Mouse (Mus musculus) frontal cortex, adult 2 months (tissue): ENCODE data around the gene Tmem174. TPM values are rescaled to one million over a fixed set of nuclear protein-coding genes. Genes with fewer than 3 reads are reported as not detected.

Experiments used
- DNase-seq, 2 experiments: peaks; one replicate each; pipeline ENCODE4 v3.0.0; 2022; ENCODE audit warnings: low spot score in 1 of 2; ENCODE audit errors: extremely low spot score in 1 of 2
- polyA plus RNA-seq: library from polyadenylated mRNA; depleted of rRNA; stranded (reverse); fragments of >200 nt; gene quantifications from 2 replicates; pipeline ENCODE4 v1.2.3, GENCODE M21; 2012

Tmem174 gene
- polyA plus RNA-seq, 1 experiment = 0.04 TPM

GRCm38 (mm10) chr13:98633641-98634484 lies 3.3 kb downstream of the Tmem174 start:
- DNase-seq = peak in 1 of 2 experiments; percentile 57

GRCm38 (mm10) chr13:98632306-98632942 lies 4.8 kb downstream of the Tmem174 start:
- peak in 1 of 2 experiments; percentile 37 for DNase-seq

- no peak for DNase-seq
Measured at GRCm38 (mm10) chr13:98631105-98631838, 5.9 kb downstream of the Tmem174 start.

- DNase-seq = no peak
Measured at GRCm38 (mm10) chr13:98626736-98627135, 10.5 kb downstream of the Tmem174 start.

DNA sequence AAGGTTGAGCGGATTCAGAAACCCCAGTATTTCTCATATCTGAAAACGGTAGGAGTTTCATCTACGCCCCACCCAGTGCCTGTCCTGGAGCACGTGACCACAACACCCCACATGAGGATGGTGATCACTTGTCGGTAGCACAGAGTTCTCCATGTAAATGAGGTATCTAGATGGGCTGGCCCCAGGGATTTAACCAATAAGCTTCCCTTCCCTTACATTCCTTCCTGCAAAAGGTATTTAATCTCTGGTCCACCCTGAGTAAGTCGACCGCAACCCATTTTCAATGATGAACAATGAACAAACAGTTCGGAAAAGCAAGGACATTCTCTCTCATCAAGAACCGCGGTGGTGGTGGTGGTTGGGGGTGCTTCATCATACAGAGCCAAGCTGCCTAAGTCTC lies 12.7 kb downstream of the Tmem174 start:
- DNase-seq = no peak

DNA sequence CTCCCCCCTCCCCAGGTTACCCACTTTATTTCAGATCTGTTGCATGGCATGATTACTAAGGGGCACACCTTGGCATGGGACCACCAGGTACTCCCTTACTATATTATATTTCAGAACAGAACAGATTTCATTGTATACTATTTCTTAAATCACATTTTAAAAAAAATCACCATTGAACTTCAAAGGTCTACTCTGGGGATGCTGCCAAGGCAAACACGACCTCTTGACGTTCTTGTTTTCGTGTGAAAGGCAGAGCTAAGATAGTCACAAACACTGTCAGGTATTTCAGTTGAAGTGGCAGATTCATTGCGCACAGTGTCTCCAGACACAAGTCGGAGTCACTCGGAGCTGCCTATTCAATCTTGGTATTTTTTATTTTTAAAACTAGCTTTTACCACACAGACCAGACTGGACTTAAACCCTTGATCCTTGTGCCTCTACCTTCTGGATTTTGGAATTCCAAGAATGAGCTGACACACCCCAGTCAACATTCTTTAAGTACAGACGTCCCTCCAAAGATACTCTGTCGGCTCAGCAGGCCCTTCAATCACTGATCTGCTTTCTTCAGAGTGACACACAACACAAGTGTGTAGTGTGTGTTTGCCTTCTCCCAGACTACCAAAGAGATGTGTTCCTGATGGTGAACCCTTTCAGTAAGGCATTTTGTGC lies 14.2 kb downstream of the Tmem174 start:
- no peak for DNase-seq

DNA sequence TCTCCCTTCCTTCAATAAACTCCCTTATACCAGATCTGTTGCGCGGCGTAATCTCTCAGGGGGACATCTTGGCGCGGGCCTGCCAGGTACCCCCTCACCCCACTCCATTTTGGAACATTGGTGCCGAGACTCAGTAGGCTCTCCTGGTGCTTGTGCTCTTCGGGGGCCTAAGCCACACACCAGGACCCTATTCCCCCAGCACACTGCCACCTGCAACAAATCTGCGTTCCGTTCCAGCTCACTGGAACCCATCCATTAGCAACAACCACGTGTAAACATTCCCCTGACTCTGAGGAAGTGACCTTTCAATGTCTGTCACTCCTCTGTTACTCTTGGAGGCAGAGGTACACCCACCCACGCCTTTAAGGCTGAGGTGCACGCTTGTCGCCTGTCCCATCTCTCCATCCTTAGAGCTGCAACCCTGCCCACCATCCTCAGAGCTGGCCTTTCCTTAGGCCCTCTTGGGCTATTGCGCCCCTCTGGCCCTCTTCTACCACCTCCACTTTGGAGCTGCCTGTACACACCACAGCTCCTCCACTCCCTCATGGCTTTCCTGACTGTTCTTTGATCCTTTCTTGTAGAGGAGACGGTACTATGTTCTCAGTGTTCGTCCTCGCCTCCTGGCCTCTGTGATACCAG lies 19.7 kb downstream of the Tmem174 start:
- no peak for DNase-seq

DNA sequence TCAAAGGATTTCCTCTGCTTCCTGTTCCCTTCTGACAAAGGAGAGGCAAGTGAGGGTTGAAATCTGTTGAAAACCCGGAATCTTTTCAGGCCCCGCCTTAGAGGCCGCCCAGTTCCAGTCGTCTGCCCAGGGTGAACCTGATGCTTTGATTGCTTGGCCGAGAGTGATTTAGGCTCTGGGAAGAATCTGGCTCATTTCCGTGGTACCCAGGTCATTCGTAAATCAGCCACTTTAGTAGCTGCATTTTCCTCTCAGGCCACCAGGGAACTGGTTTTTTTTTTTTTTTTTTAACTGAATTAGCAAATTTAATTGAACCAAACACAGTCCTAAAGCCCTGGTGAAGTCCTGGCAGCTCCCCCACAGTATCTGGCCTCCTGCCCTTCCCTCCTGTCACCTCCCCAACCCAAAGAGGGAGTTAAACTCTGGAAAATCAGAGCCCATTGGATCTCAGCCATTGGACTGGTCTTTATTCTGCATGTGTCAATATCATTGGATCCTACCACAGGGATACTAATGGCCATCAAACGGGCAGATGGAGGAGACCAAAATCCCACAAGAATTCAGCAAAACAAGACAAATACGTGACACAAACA lies 29.2 kb downstream of the Tmem174 start:
- DNase-seq = no peak

DNA sequence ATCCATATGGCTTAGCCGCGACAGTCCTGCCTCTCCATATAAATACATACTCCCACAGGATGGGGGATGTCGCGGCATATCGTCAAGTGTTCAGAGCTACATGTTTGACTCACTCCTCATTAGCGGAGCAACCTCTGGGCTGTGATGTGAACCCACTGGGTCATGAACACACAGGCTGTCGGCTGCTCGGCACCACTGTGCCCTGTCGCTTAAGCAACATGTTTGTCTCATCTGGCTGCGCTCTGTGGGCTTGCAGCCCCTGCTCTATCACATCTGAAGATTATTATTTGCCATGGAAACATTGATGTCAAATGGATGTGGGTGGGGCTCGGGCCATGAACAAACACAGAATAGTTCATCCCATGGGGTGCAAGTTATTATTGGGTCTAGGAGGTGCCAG lies 33.4 kb downstream of the Tmem174 start:
- no peak for DNase-seq

GRCm38 (mm10) chr13:98596746-98597145 lies 40.5 kb downstream of the Tmem174 start:
- peak in 1 of 2 experiments; percentile 40 for DNase-seq

- no peak for DNase-seq
Measured at GRCm38 (mm10) chr13:98594726-98595141, 42.5 kb downstream of the Tmem174 start.

DNA sequence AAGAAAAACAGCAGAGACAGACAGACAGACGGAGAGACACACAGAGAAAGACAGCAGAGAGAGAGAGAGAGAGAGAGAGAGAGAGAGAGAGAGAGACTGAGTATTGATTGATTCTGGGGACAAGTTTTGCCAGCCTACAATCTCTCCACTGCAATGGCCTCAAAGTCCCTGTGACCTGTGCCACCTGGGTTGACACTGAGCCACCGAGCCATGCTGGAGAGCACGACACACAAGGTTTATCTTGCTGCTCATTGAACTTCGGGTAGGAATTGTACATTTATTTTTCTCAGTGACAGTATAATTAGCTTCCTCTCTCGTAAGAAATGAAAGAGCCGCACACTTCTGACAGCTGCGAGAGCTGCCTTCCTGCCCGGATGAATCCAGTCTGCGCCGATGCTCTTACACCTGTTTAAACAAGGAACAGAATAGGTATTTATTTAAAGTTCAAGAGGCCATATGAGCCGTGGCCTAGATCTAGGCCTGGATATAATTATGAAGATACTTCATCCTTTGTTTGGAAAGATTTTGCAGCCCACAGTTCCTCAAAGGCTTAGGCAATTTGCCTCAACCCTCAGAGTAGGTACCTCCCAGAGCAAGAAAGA lies 43.2 kb downstream of the Tmem174 start:
- DNase-seq = no peak

GRCm38 (mm10) chr13:98591406-98591805 lies 45.8 kb downstream of the Tmem174 start:
- DNase-seq = no peak

GRCm38 (mm10) chr13:98590693-98591389 lies 46.4 kb downstream of the Tmem174 start:
- DNase-seq = no peak

DNA sequence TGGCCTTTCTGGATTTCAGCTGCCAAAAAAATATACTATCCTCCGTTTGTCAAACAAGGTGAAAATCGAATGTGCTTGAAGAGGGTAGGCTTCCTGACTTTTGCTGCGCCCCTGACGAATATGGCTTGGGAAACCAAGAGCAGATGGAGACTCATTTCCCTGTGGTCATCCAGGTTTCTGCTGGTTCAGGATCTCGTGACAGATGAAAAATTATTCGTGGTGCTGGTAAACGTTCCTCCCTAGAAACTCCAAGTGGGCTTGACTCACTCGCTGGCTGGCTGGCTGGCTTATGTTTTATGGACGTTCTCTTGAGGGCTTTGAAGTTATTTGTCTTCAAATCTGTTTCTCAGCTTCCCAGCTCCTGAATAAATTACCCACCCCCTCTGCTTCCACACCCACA lies 47.6 kb downstream of the Tmem174 start:
- no peak for DNase-seq

- DNase-seq = peak in 1 of 2 experiments; percentile 79
Measured at GRCm38 (mm10) chr13:98588951-98589501, 48.2 kb downstream of the Tmem174 start.

GRCm38 (mm10) chr13:98588480-98588879 lies 48.7 kb downstream of the Tmem174 start:
- DNase-seq = no peak

- DNase-seq = peak in 1 of 2 experiments; percentile 37
Measured at GRCm38 (mm10) chr13:98587639-98588038, 49.6 kb downstream of the Tmem174 start.
